Mouse (Mus musculus) myocyte (in vitro differentiated cells): ENCODE results near the gene Src.

Experiments
- E2F4 ChIP-seq: IDR thresholded peaks from one replicate; pipeline ENCODE4 v1.6.1; 2011; ENCODE audit warnings: mild to moderate bottlenecking, control low read depth, moderate library complexity; ENCODE audit not compliant: insufficient read depth
- MAX ChIP-seq: IDR thresholded peaks from one replicate; pipeline ENCODE4 v1.6.1; 2011; ENCODE audit warnings: low read depth, mild to moderate bottlenecking, control low read depth
- MYOD1 ChIP-seq, 3 experiments: IDR thresholded peaks; one replicate each; pipeline ENCODE4 v1.6.1; 2011; ENCODE audit warnings: control low read depth in 2 of 3, low read depth in 2 of 3, mild to moderate bottlenecking in 2 of 3, moderate library complexity in 1 of 3; ENCODE audit not compliant: insufficient read length in 2 of 3, control insufficient read depth in 1 of 3
- MYOG ChIP-seq, 3 experiments: IDR thresholded peaks; one replicate each; pipeline ENCODE4 v1.6.1; 2011; ENCODE audit warnings: control low read depth in 2 of 3, low read depth in 2 of 3, mild to moderate bottlenecking in 2 of 3; ENCODE audit not compliant: insufficient read length in 2 of 3, control insufficient read depth in 1 of 3, insufficient read depth in 1 of 3
- POLR2A ChIP-seq: IDR thresholded peaks from one replicate; pipeline ENCODE4 v1.6.1; 2011; ENCODE audit warnings: low read depth, mild to moderate bottlenecking, control low read depth, moderate library complexity; ENCODE audit not compliant: insufficient read length
- POLR2AphosphoS2 ChIP-seq: IDR thresholded peaks from one replicate; pipeline ENCODE4 v1.6.1; 2011; ENCODE audit warnings: low read depth, control low read depth; ENCODE audit not compliant: insufficient read length
- SRF ChIP-seq: IDR thresholded peaks from one replicate; pipeline ENCODE4 v1.6.1; 2011; ENCODE audit warnings: low read depth; ENCODE audit not compliant: control insufficient read depth, insufficient read length
- TCF12 ChIP-seq: IDR thresholded peaks from one replicate; pipeline ENCODE4 v1.6.1; 2011; ENCODE audit warnings: mild to moderate bottlenecking, control low read depth; ENCODE audit not compliant: poor library complexity, insufficient read depth, severe bottlenecking
- TCF3 ChIP-seq: IDR thresholded peaks from one replicate; pipeline ENCODE4 v1.6.1; 2011; ENCODE audit warnings: low read depth, control low read depth; ENCODE audit not compliant: insufficient read length

DNA sequence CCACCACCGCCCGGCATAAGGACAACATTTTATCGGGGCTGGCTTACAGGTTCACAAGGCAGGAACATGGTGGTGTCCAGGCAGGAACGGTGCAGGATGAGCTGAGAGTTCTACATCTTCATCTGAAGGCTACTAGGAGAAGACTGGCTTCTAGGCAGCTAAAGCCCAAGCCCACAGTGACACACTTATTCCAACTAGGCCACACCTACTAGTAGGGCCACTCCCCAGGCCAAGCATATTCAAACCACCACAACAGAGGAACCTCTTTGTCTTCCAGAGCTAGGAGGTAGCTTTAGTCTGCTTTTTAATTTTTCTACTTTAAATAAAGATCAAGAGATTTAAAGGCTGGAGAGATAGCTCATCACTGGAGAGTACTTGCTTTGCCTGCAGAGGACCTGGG is 24.7 kb upstream of the Src start:
- TF ChIP-seq TCF3 (no peak), E2F4 (no peak), POLR2A (no peak), MYOD1 (IDR thresholded peaks at IDR 0.05; ENCODE audit: control insufficient read depth in 1 of 3, insufficient read length in 2 of 3, low read depth in 2 of 3) (no peak), MYOG (IDR thresholded peaks at IDR 0.05; ENCODE audit: control insufficient read depth in 1 of 3, insufficient read depth in 1 of 3, insufficient read length in 2 of 3, low read depth in 2 of 3) (no peak), POLR2AphosphoS2 (no peak), MAX (no peak), SRF (no peak), TCF12 (no peak)
